Mouse (Mus musculus): ENCODE data around the gene Hist1h2bg.

The Hist1h2bg gene

GRCm38 (mm10) chr13:23571022-23571503 lies at the start of gene Hist1h2bg, which contains the start of gene Hist1h2ae:
Hist1h2bg (plus strand) TSS chr13:23571396.
Hist1h2ae (minus strand) TSS chr13:23571220.
- DNase-seq (ENCODE audit: low spot score): peak; percentile 94

GRCm38 (mm10) chr13:23521703-23522102 lies 49.5 kb upstream of the Hist1h2bg start:
- DNase-seq (ENCODE audit: low spot score): peak; percentile 77

- no peak for DNase-seq (ENCODE audit: low spot score)
Observed at GRCm38 (mm10) chr13:23523976-23524375, 47.2 kb upstream of the Hist1h2bg start.

GRCm38 (mm10) chr13:23524654-23525053 lies 46.5 kb upstream of the Hist1h2bg start:
- DNase-seq (ENCODE audit: low spot score): peak; percentile 83

GRCm38 (mm10) chr13:23525901-23526300 lies 45.3 kb upstream of the Hist1h2bg start:
- DNase-seq (ENCODE audit: low spot score): peak; percentile 67

GRCm38 (mm10) chr13:23526312-23526711 lies 44.9 kb upstream of the Hist1h2bg start:
- peak; percentile 94 for DNase-seq (ENCODE audit: low spot score)

- no peak for DNase-seq (ENCODE audit: low spot score)
Observed at GRCm38 (mm10) chr13:23529005-23529404, 42.2 kb upstream of the Hist1h2bg start.

GRCm38 (mm10) chr13:23529480-23530165 lies 41.6 kb upstream of the Hist1h2bg start:
- no peak for DNase-seq (ENCODE audit: low spot score)

GRCm38 (mm10) chr13:23530181-23530900 lies 40.9 kb upstream of the Hist1h2bg start:
- peak; percentile 75 for DNase-seq (ENCODE audit: low spot score)

- peak; percentile 96 for DNase-seq (ENCODE audit: low spot score)
Observed at GRCm38 (mm10) chr13:23530901-23531875, 40.0 kb upstream of the Hist1h2bg start, which contains the start of gene Hist1h4h. Hist1h4h (plus strand) TSS chr13:23531050.

- DNase-seq (ENCODE audit: low spot score): no peak
Observed at GRCm38 (mm10) chr13:23532262-23533075, 38.7 kb upstream of the Hist1h2bg start.

GRCm38 (mm10) chr13:23533560-23534367 lies 37.4 kb upstream of the Hist1h2bg start, which contains the start of gene Hist1h2af:
Hist1h2af (plus strand) TSS chr13:23533906.
- peak; percentile 86 for DNase-seq (ENCODE audit: low spot score)

GRCm38 (mm10) chr13:23534368-23535131 lies 36.6 kb upstream of the Hist1h2bg start:
- DNase-seq (ENCODE audit: low spot score): peak; percentile 37

- peak; percentile 93 for DNase-seq (ENCODE audit: low spot score)
Observed at GRCm38 (mm10) chr13:23535137-23536075, 35.8 kb upstream of the Hist1h2bg start, which contains the start of gene Hist1h3g. Hist1h3g (plus strand) TSS chr13:23535422.

- DNase-seq (ENCODE audit: low spot score): no peak
Observed at GRCm38 (mm10) chr13:23536076-23536822, 34.9 kb upstream of the Hist1h2bg start.

- DNase-seq (ENCODE audit: low spot score): no peak
Observed at GRCm38 (mm10) chr13:23537006-23537710, 34.0 kb upstream of the Hist1h2bg start.

GRCm38 (mm10) chr13:23538249-23538648 lies 32.9 kb upstream of the Hist1h2bg start:
- DNase-seq (ENCODE audit: low spot score): no peak
